Mouse (Mus musculus) thymus, postnatal 10 days (tissue): ENCODE data around the gene 2410015M20Rik.

ENCODE experiments used
- DNase-seq, 2 experiments: peaks; one replicate each; pipeline ENCODE4 v3.0.0; 2021; ENCODE audit warnings: low spot score in 2 of 2

The 2410015M20Rik gene

DNA sequence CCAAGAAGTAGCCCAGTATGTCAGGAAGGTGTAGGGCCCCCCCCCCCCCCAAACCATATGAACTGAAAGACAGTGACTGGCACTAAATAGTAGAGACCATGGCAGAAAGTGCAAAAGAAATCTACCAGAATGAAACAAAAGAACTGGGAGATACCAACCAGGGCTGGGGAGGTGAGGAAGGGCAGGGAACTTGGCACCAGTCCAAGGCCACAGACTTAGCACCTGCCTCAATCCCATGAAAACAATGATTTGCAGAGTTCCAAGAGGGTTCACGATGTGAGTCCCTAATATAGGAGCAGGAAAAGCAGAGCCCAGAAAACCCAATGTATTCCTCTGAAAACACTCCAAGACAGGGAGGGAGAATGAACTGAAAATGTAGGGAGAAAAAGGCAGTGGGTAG is 37.4 kb downstream of the 2410015M20Rik start:
- no peak for DNase-seq

DNA sequence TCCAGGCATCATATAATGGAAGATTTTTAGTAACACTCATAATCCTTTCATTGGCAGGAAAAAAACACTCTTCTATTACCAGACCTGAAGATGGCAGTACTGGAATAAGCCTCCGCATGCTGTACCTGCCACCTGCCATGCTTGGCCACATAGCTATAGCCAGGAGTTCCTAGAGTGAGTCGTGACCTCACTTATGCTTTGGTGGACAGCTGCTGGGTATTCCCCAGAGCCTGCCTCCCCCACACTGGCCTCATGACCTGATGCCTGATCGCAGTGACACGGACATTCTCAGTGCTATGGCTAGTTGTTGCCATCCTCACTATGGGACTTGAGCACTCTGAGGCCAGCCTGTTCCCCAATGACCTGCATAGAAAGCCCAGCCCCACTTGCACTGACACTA is 39.3 kb downstream of the 2410015M20Rik start:
- DNase-seq = no peak

- no peak for DNase-seq
Measured at GRCm38 (mm10) chr17:56567370-56567769, 42.2 kb downstream of the 2410015M20Rik start.

DNA sequence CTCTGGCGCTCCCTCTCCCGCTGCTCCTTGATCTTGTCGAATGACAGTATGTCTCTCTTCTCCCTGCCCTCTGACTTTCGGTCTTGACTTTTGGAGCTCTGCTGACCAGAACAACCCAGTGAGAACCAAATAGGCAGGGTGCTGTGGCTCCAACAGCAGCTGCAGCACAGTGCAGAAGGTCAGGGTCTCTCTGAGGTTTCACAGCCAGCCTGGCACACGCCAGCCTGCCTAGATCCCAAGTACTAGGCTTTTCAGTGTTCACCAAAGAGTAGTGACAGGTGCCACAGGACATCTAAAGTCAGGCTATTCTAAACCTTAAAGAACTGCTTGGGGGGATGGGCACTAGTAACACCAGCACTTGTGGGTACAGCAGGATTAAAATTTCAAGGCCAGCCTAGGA is 42.7 kb downstream of the 2410015M20Rik start:
- no peak for DNase-seq

DNA sequence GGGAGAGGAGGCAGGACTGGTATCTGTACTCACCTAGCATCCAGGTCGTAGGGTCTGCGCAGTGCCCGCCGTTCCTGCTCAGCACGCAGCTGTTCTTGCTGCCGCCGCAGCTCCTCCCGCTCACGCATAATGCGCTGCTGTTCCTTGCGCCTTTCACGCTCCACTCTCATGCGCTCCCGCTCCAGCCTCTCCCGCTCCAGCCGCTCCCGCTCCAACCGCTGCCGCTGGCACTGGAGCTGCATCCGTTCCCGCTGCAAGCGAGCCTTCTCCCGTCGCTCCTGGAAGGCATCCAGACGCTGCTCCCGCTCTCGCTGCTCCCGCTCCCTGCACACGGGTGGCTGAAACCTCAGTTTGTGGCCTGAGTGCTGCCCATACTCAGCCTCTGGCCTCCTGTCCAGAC is 43.3 kb downstream of the 2410015M20Rik start:
- no peak for DNase-seq

- DNase-seq = no peak
Measured at GRCm38 (mm10) chr17:56561866-56562265, 47.7 kb downstream of the 2410015M20Rik start.

- no peak for DNase-seq
Measured at GRCm38 (mm10) chr17:56560131-56560530, 49.4 kb downstream of the 2410015M20Rik start.

GRCm38 (mm10) chr17:56559386-56559785 is 50.2 kb downstream of the 2410015M20Rik start:
- DNase-seq = no peak

- DNase-seq = peak; percentile 38 to 73
Measured at GRCm38 (mm10) chr17:56558448-56558847, 51.1 kb downstream of the 2410015M20Rik start.
